Mouse (Mus musculus) forelimb bud, embryonic 11.5 days (tissue): Measurements from ENCODE around the gene Dnali1.

ENCODE experiments used
- DNase-seq: peaks from one replicate; pipeline ENCODE4 v3.0.0-alpha.2; 2012; ENCODE audit warnings: low read depth, low spot score

Dnali1 gene

GRCm38 (mm10) chr4:125034341-125034740, 31.2 kb downstream of the Dnali1 start:
- DNase-seq: no peak

- DNase-seq: peak; percentile 96
These were observed 35.5 kb downstream of the Dnali1 start for GRCm38 (mm10) chr4:125029891-125030614.

- peak; percentile 24 for DNase-seq
These were observed 44.5 kb downstream of the Dnali1 start for GRCm38 (mm10) chr4:125020780-125021538.

- DNase-seq: no peak
These were observed 48.1 kb downstream of the Dnali1 start for GRCm38 (mm10) chr4:125017431-125017830.

GRCm38 (mm10) chr4:125015806-125016635, 49.5 kb downstream of the Dnali1 start, which contains the start of gene Gnl2:
Gene Gnl2 (plus strand): TSS chr4:125016585.
- no peak for DNase-seq

GRCm38 (mm10) chr4:125008712-125009111, 56.8 kb downstream of the Dnali1 start:
- no peak for DNase-seq

GRCm38 (mm10) chr4:125008220-125008619, 57.3 kb downstream of the Dnali1 start:
- DNase-seq: no peak

GRCm38 (mm10) chr4:125007460-125007859, 58.0 kb downstream of the Dnali1 start:
- no peak for DNase-seq
